Mouse (Mus musculus) cerebellum, adult 8-10 months (tissue): ENCODE measurements at regions not wholly inside any gene's neighbourhood (a gene's known extent, or its start where the extent isn't known, plus 50 kb on each side); places are given as distances from the start of the nearest gene placed in this dataset.

Experiments used
- DNase-seq: peaks from one replicate; pipeline ENCODE4 v3.0.0; 2022

GRCm38 (mm10) chr14:76188105-76188645 is 77.5 kb downstream of the Nufip1 start:
- DNase-seq, result no peak

GRCm38 (mm10) chr14:76195324-76195723 is 84.6 kb downstream of the Nufip1 start:
- DNase-seq, result no peak

GRCm38 (mm10) chr14:76197357-76197756 is 86.7 kb downstream of the Nufip1 start:
- no peak for DNase-seq

GRCm38 (mm10) chr14:76198406-76198805 is 87.7 kb downstream of the Nufip1 start:
- DNase-seq, result no peak

GRCm38 (mm10) chr14:76202595-76202994 is 91.9 kb downstream of the Nufip1 start:
- DNase-seq, result no peak

- no peak for DNase-seq
These were observed 92.4 kb downstream of the Nufip1 start for GRCm38 (mm10) chr14:76203135-76203534.

GRCm38 (mm10) chr14:76216446-76217177 is 105.9 kb downstream of the Nufip1 start:
- DNase-seq, result no peak

GRCm38 (mm10) chr14:76217178-76217500 is 106.4 kb downstream of the Nufip1 start:
- no peak for DNase-seq

- no peak for DNase-seq
These were observed 107.0 kb downstream of the Nufip1 start for GRCm38 (mm10) chr14:76217571-76218256.

- no peak for DNase-seq
These were observed 110.3 kb downstream of the Nufip1 start for GRCm38 (mm10) chr14:76220952-76221351.

- DNase-seq, result no peak
These were observed 111.1 kb downstream of the Nufip1 start for GRCm38 (mm10) chr14:76221617-76222319.

GRCm38 (mm10) chr14:76222320-76222626 is 111.6 kb downstream of the Nufip1 start:
- DNase-seq, result no peak

GRCm38 (mm10) chr14:76223036-76223650 is 112.5 kb downstream of the Nufip1 start:
- DNase-seq, result no peak

- no peak for DNase-seq
These were observed 113.2 kb downstream of the Nufip1 start for GRCm38 (mm10) chr14:76223903-76224302.

GRCm38 (mm10) chr14:76225532-76225931 is 114.8 kb downstream of the Nufip1 start:
- no peak for DNase-seq

- no peak for DNase-seq
These were observed 116.1 kb downstream of the Nufip1 start for GRCm38 (mm10) chr14:76226621-76227297.

- no peak for DNase-seq
These were observed 118.4 kb downstream of the Nufip1 start for GRCm38 (mm10) chr14:76228968-76229555.

GRCm38 (mm10) chr14:76239856-76240493 is 129.3 kb downstream of the Nufip1 start:
- no peak for DNase-seq

GRCm38 (mm10) chr14:76243581-76244337 is 133.1 kb downstream of the Nufip1 start:
- no peak for DNase-seq

- no peak for DNase-seq
These were observed 133.8 kb downstream of the Nufip1 start for GRCm38 (mm10) chr14:76244338-76245062.

- no peak for DNase-seq
These were observed 134.3 kb downstream of the Nufip1 start for GRCm38 (mm10) chr14:76245063-76245396.
